Mouse (Mus musculus) erythroblast, embryonic 14.5 days (primary cell): ENCODE data around the gene Ccdc141.

ENCODE experiments used
- GATA1 ChIP-seq: IDR thresholded peaks from 2 replicates; pipeline ENCODE4 v1.6.1; 2012; ENCODE audit warnings: low read length, inconsistent platforms, mixed read lengths
- TAL1 ChIP-seq: IDR thresholded peaks from 3 replicates; pipeline ENCODE4 v1.6.1; 2012; ENCODE audit warnings: low read length, inconsistent platforms, mixed read lengths

DNA sequence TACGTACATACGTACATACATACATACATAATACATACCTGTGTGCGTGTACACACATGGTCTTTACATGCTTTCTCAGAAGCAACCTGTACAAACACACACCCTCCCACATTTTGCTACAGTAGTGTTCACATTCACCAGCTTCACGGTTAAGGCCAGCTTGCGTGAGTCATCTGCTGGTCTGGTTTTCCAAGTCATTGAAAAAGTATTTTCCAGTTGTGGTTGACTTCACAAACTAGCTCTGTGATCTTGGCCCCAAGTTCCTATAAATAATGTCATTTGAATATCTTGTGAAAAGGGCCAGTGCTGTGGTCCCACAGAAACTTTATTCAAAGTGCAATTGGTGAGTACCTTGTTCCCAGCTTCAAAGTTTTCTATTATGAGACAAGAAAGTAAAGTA lies 67.9 kb downstream of the Ccdc141 start:
- TF ChIP-seq GATA1 (no peak), TAL1 (no peak)
